Mouse (Mus musculus) ES-Bruce4 (cell line): ENCODE data around the gene Pms2. TPM values are rescaled to one million over a fixed set of nuclear protein-coding genes. Genes with fewer than 3 reads are reported as not detected.

ENCODE experiments used
- H3K27ac ChIP-seq: 2 replicates; pipeline ENCODE4 v1.5.1; 2012; ENCODE audit warnings: low read length, inconsistent platforms; ENCODE audit not compliant: insufficient read depth
- H3K27me3 ChIP-seq: 2 replicates; pipeline ENCODE4 v1.6.1; 2012; ENCODE audit warnings: mild to moderate bottlenecking, low read length, inconsistent platforms; ENCODE audit not compliant: control insufficient read depth, poor library complexity, insufficient read depth, severe bottlenecking
- H3K36me3 ChIP-seq: 2 replicates; pipeline ENCODE4 v1.6.1; 2012; ENCODE audit warnings: inconsistent platforms, mild to moderate bottlenecking, low read length, moderate library complexity; ENCODE audit not compliant: control insufficient read depth, poor library complexity, insufficient read depth, severe bottlenecking
- H3K4me1 ChIP-seq: one replicate; pipeline ENCODE4 v1.8.1; 2011; ENCODE audit warnings: low read length; ENCODE audit not compliant: control insufficient read depth, insufficient read depth
- H3K4me3 ChIP-seq: 2 replicates; pipeline ENCODE4 v1.5.1; 2011; ENCODE audit warnings: low read depth, mild to moderate bottlenecking, low read length
- H3K9ac ChIP-seq: 2 replicates; pipeline ENCODE4 v1.6.1; 2012; ENCODE audit warnings: low read depth, mild to moderate bottlenecking, inconsistent platforms; ENCODE audit not compliant: poor library complexity, severe bottlenecking
- H3K9me3 ChIP-seq: replicated peaks from 2 replicates; pipeline ENCODE4 v1.6.1; 2012; ENCODE audit warnings: mild to moderate bottlenecking, low read length, inconsistent platforms; ENCODE audit not compliant: control insufficient read depth, poor library complexity, insufficient read depth, severe bottlenecking
- CTCF ChIP-seq: IDR thresholded peaks from one replicate; pipeline ENCODE4 v1.8.1; 2011; ENCODE audit warnings: low read depth, low read length
- EP300 ChIP-seq: IDR thresholded peaks from 2 replicates; pipeline ENCODE4 v1.6.1; 2011; ENCODE audit warnings: low read depth, low read length; ENCODE audit not compliant: insufficient read depth
- POLR2A ChIP-seq: IDR thresholded peaks from one replicate; pipeline ENCODE4 v1.8.1; 2011; ENCODE audit warnings: low read length; ENCODE audit not compliant: insufficient read depth
- polyA plus RNA-seq: library from polyadenylated mRNA; stranded (reverse); fragments of >200 nt; gene quantifications from 2 replicates; pipeline ENCODE4 v1.2.4, GENCODE M21; 2011; ENCODE audit warnings: low read depth; ENCODE audit not compliant: missing spikeins, insufficient read depth, insufficient read length

Pms2 gene
- polyA plus RNA-seq, 1 experiment, result 29.7 TPM

DNA sequence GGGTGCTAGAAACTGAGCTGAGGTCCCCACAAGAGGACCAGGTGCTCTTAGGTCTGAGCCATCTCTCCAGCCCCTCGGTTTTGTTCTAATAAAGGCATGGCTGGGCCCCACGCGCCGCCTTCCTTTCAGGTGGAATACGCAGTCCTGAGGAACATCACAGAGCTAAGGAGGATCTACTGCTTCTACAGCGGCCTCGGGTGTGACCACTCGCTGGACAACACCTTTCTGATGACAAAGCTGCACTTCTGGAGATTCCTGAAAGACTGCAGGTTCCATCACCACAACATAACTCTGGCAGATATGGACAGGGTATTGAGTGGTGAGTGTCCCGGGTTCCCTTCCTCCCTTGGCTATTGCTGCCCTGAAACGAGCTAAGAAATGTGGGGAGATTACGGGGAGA lies 49.8 kb downstream of the Pms2 start:
- no peak overlapping the region for H3K27ac ChIP-seq
- no peak overlapping the region for H3K4me3 ChIP-seq
- H3K9me3 ChIP-seq, result no peaks in the 10 kb centered on the region; the same call in 1 of the 2 replicates
- no peaks in the 10 kb centered on the region for H3K36me3 ChIP-seq
- TF ChIP-seq EP300, result no peak
- TF ChIP-seq CTCF, result no peak
- no peak for TF ChIP-seq POLR2A
- H3K27me3 ChIP-seq, result no peaks in the 10 kb centered on the region
- no peak overlapping the region for H3K9ac ChIP-seq
- no peaks in the 10 kb centered on the region for H3K4me1 ChIP-seq

- no peaks in the 10 kb centered on the region for H3K27me3 ChIP-seq
- no peaks in the 10 kb centered on the region for H3K36me3 ChIP-seq
- TF ChIP-seq CTCF (no peak), POLR2A (no peak), EP300 (no peak)
- no peak overlapping the region for H3K4me3 ChIP-seq
- no peak overlapping the region for H3K9ac ChIP-seq
- H3K27ac ChIP-seq, result no peak overlapping the region
- H3K4me1 ChIP-seq, result no peaks in the 10 kb centered on the region
- no peaks in the 10 kb centered on the region for H3K9me3 ChIP-seq
These were observed 51.4 kb downstream of the Pms2 start for GRCm38 (mm10) chr5:143961176-143961575.

DNA sequence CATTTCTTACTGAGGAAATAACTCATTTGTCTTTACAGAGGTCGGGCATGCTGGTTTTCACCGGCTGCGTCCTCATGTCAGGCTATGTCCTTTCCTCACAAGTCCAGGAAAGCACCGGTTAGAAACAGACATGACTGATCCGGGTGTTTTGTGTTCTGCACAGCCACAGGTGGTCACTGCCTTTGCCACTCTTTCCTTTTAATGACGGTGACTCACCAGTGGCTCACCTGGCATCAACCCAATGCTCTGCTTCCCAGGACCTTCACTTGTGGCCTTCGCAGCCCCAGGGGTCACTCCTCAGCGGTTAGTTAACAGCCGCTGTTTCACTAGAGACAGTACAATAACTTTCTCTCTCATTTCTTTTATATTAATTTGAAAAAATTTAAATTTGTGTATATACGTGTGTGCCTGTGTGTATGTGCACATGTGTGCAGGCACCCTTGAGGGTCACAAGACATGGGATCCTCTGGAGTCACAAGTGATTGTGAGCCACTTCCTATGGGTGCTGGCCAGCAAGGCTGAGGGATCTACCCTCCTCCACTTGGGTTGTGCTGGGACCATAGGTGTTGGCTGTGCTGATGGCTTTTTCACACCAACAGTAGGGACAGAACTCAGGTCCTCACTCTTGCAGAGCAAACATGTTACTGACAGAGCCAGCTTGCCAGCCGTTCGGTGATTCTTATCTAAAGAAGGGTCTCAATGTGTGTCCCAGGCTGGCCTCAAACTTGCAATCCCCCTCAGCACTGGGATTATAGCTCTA lies 56.0 kb downstream of the Pms2 start:
- H3K27me3 ChIP-seq, result no peaks in the 10 kb centered on the region
- H3K4me1 ChIP-seq, result no peaks in the 10 kb centered on the region
- H3K27ac ChIP-seq, result no peak overlapping the region
- no peaks in the 10 kb centered on the region for H3K36me3 ChIP-seq
- H3K9me3 ChIP-seq, result no peaks in the 10 kb centered on the region
- no peak overlapping the region for H3K9ac ChIP-seq
- TF ChIP-seq POLR2A (no peak), EP300 (no peak), CTCF (no peak)
- H3K4me3 ChIP-seq, result no peak overlapping the region

DNA sequence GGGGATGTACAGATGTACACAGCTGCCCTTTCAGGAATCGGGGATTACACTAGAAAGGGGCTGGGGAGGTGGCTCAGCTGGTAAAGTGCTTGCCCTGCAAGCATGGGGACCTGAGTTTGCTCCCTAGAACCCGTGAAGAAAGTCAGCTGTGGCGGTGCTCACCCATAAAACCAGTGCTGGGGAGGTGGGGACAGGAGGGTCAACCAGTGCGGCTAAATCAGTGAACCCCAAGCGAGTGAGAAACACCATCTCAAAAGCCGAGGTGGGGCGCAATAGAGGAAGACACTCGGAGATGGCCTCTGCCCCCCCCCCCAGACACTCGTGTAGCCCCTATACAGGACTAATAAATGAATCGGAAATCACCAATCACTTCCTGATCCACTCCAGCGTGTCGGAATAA lies 56.9 kb downstream of the Pms2 start:
- no peak for TF ChIP-seq POLR2A
- no peak for TF ChIP-seq CTCF
- no peak for TF ChIP-seq EP300
- Histone ChIP-seq H3K4me3 (no peak overlapping the region), H3K9me3 (no peaks in the 10 kb centered on the region), H3K36me3 (no peaks in the 10 kb centered on the region), H3K9ac (no peak overlapping the region), H3K4me1 (no peaks in the 10 kb centered on the region), H3K27me3 (no peaks in the 10 kb centered on the region), H3K27ac (no peak overlapping the region)

GRCm38 (mm10) chr5:143972628-143973027 lies 62.9 kb downstream of the Pms2 start:
- Histone ChIP-seq H3K27me3 (no peaks in the 10 kb centered on the region), H3K9ac (no peak overlapping the region), H3K9me3 (no peaks in the 10 kb centered on the region), H3K27ac (no peak overlapping the region), H3K36me3 (no peaks in the 10 kb centered on the region), H3K4me3 (no peak overlapping the region), H3K4me1 (no peaks in the 10 kb centered on the region)
- TF ChIP-seq EP300, result no peak
- TF ChIP-seq POLR2A, result no peak
- no peak for TF ChIP-seq CTCF

DNA sequence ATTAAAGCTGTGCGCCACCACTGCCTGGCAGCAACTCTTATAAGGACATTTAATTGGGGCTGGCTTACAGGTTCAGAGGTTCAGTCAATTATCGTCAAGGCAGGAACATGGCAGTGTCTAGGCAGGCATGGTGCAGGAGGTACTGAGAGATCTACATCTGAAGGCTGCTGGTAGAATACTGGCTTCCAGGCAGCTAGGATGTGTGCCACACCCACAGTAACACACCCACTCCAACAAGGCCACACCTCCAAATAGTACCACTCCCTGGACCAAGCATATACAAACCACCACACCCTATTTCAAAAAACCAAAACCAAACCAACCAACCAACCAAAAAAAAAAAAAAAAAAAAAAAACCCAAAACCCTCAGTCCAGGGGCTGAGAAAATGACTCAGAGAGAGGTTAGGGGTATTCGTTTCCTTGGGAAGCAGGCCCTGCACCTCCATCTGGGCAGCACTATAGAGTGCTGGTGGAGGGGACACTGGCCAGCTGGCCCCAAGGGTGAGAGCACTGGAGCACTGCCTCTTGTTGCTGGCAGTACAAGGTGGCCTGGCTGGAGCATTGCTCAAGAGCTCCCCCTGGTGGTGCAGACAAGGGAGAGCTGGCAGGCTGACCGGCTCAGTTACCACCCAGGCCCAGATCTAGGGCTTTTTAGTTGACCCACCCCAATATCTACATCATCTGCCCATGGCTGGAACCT lies 65.3 kb downstream of the Pms2 start:
- H3K27ac ChIP-seq, result no peak overlapping the region
- H3K9me3 ChIP-seq, result no peaks in the 10 kb centered on the region
- H3K4me3 ChIP-seq, result no peak overlapping the region
- H3K9ac ChIP-seq, result no peak overlapping the region
- no peaks in the 10 kb centered on the region for H3K4me1 ChIP-seq
- H3K36me3 ChIP-seq, result no peaks in the 10 kb centered on the region
- TF ChIP-seq POLR2A (no peak), CTCF (peak; percentile 96)
- H3K27me3 ChIP-seq, result no peaks in the 10 kb centered on the region
